Mouse (Mus musculus) forebrain, postnatal 0 days (tissue): ENCODE measurements around the gene Flvcr2. TPM values are rescaled to one million over a fixed set of nuclear protein-coding genes. Genes with fewer than 3 reads are reported as not detected.

Source experiments
- ATAC-seq: fragments of 200-750 bp; cut with Nextera tagmentation; 2 replicates; pipeline ENCODE4 v1.8.0; 2017; ENCODE audit warnings: mild to moderate bottlenecking, moderate library complexity
- DNase-seq: peaks from one replicate; pipeline ENCODE4 v3.0.0-alpha.2; 2015
- H3K27ac ChIP-seq: fragments of 300-500 bp; sonication (generic); 2 replicates; pipeline ENCODE4 v1.5.1; 2014; ENCODE audit warnings: low read depth, mild to moderate bottlenecking, antibody characterized with exemption, low read length, moderate library complexity, mixed read lengths
- H3K27me3 ChIP-seq: fragments of 300-500 bp; sonication (generic); 2 replicates; pipeline ENCODE4 v1.6.1; 2014; ENCODE audit warnings: mild to moderate bottlenecking, low read length, mixed read lengths; ENCODE audit not compliant: insufficient read depth
- H3K36me3 ChIP-seq: fragments of 300-500 bp; sonication (generic); 2 replicates; pipeline ENCODE4 v1.6.1; 2014; ENCODE audit warnings: mild to moderate bottlenecking, moderate library complexity; ENCODE audit not compliant: insufficient read depth
- H3K4me1 ChIP-seq: fragments of 300-500 bp; sonication (generic); 2 replicates; pipeline ENCODE4 v1.6.1; 2014; ENCODE audit warnings: antibody characterized with exemption; ENCODE audit not compliant: insufficient read depth
- H3K4me2 ChIP-seq: fragments of 300-500 bp; sonication (generic); 2 replicates; pipeline ENCODE4 v1.6.1; 2014; ENCODE audit warnings: low read depth, mild to moderate bottlenecking, moderate library complexity
- H3K4me3 ChIP-seq: fragments of 300-500 bp; sonication (generic); 2 replicates; pipeline ENCODE4 v1.5.1; 2014; ENCODE audit warnings: low read depth, low read length, mixed read lengths
- H3K9ac ChIP-seq: fragments of 300-500 bp; sonication (generic); 2 replicates; pipeline ENCODE4 v1.6.1; 2014; ENCODE audit warnings: mild to moderate bottlenecking
- H3K9me3 ChIP-seq: fragments of 300-500 bp; sonication (generic); 2 replicates; pipeline ENCODE4 v1.6.1; 2016; ENCODE audit warnings: low read length
- CTCF ChIP-seq: sonication (generic); IDR thresholded peaks from 2 replicates; pipeline ENCODE4 v1.5.1; 2016; ENCODE audit warnings: antibody characterized with exemption, control low read depth, low read depth
- WGBS: fragments of 180-500 bp; shearing (Covaris S2); extraction: QIAGEN DNeasy Blood & Tissue Kit; methylation state at CpG from one replicate; pipeline ENCODE4 v1.1.7; 2014; 5-methylcytosine and 5-hydroxymethylcytosine counted together
- polyA plus RNA-seq: library from polyadenylated mRNA; unstranded; fragments of >200 nt; fragmentation: Nextera tagmentation; extraction: Ambion mirVana; gene quantifications from 2 replicates; pipeline ENCODE4 v1.2.1, GENCODE M21; 2015
- total RNA-seq: library from RNA; depleted of rRNA; stranded (reverse); fragments of >200 nt; gene quantifications from 2 replicates; pipeline ENCODE4 v1.2.3, GENCODE M21; 2014

Gene Flvcr2
- total and polyA plus RNA-seq, 2 experiments from 2014 or later = 4.0 to 6.9 TPM

DNA sequence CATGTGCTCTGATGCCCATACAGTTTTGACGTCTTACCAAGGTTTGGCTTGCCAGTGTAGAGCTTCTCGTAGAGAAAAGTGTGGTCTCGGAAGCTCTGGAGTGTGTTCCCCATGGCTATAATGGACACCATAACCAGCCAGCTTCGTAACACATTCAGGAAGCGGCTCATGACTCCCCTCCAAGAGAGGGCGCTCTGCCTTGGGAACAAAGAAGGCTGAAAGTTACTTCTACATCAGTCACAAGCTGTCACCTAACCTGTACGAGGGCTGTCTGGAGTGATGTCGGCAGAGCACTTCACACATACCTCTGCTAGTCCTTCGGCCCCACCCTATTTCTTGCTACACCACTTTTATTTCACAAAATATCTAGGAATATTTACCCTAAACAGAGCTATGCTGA, 75.7 kb downstream of the Flvcr2 start:
- no peak for DNase-seq
- Histone ChIP-seq H3K9me3 (no peaks in the 10 kb centered on the region), H3K4me2 (no peak overlapping the region), H3K36me3 (peaks cover 28% of the 10 kb centered on the region), H3K9ac (no peak overlapping the region), H3K4me1 (peaks cover 3% of the 10 kb centered on the region; the same call in 1 of the 2 replicates), H3K27me3 (no peaks in the 10 kb centered on the region), H3K27ac (no peak overlapping the region), H3K4me3 (no peak overlapping the region)
- ATAC-seq = no peak
- WGBS = 76% methylated on average over 9 of the region's 9 CpGs
- TF ChIP-seq CTCF = peak; percentile 21; the same call in 1 of the 2 replicates

- Histone ChIP-seq H3K4me3 (peak within 1 kb of the TSS; percentile 66), H3K9ac (peak within 1 kb of the TSS; percentile 70), H3K27me3 (no peaks in the 10 kb centered on the region), H3K9me3 (no peaks in the 10 kb centered on the region), H3K27ac (peak within 1 kb of the TSS; percentile 96), H3K4me2 (peak within 1 kb of the TSS; percentile 71), H3K36me3 (peaks cover 19% of the 10 kb centered on the region), H3K4me1 (peaks cover 3% of the 10 kb centered on the region; the same call in 1 of the 2 replicates)
- TF ChIP-seq CTCF = 0 out of 2 replicates have a peak, but pooled peaks have one; percentile 1
- peak; percentile 98 for ATAC-seq
- peak; percentile 99 for DNase-seq
- WGBS = 2% methylated on average over 67 of the region's 67 CpGs
These were observed 78.3 kb downstream of the Flvcr2 start, which contains the start of the genes Erg28 and Ttll5 for GRCm38 (mm10) chr12:85824438-85825264. Erg28 (minus strand) TSS chr12:85824550. Ttll5 (plus strand) TSS chr12:85824659.

GRCm38 (mm10) chr12:85825361-85825760, 79.0 kb downstream of the Flvcr2 start:
- peak overlapping the region; percentile 66 for H3K4me3 ChIP-seq
- H3K27me3 ChIP-seq = no peaks in the 10 kb centered on the region
- peak overlapping the region; percentile 70 for H3K9ac ChIP-seq
- no peak for DNase-seq
- ATAC-seq = no peak
- H3K27ac ChIP-seq = peak overlapping the region; percentile 96
- H3K4me2 ChIP-seq = peak overlapping the region; percentile 71
- WGBS = 8% methylated on average over 8 of the region's 8 CpGs
- H3K9me3 ChIP-seq = no peaks in the 10 kb centered on the region
- H3K36me3 ChIP-seq = peaks cover 13% of the 10 kb centered on the region
- TF ChIP-seq CTCF = no peak
- peaks cover 3% of the 10 kb centered on the region; the same call in 1 of the 2 replicates for H3K4me1 ChIP-seq

- H3K4me3 ChIP-seq = no peak overlapping the region
- no peak overlapping the region; the same call in 1 of the 2 replicates for H3K4me2 ChIP-seq
- 69% methylated on average over 2 of the region's 2 CpGs for WGBS
These were observed 79.5 kb downstream of the Flvcr2 start for GRCm38 (mm10) chr12:85825822-85826221.

GRCm38 (mm10) chr12:85828856-85829255, 82.5 kb downstream of the Flvcr2 start:
- Histone ChIP-seq H3K27ac (no peak overlapping the region), H3K4me3 (no peak overlapping the region), H3K27me3 (no peaks in the 10 kb centered on the region), H3K9ac (no peak overlapping the region), H3K9me3 (no peaks in the 10 kb centered on the region), H3K4me1 (no peaks in the 10 kb centered on the region; the same call in 1 of the 2 replicates), H3K4me2 (no peak overlapping the region), H3K36me3 (peaks cover 4% of the 10 kb centered on the region)
- ATAC-seq (no peak), DNase-seq (no peak)
- TF ChIP-seq CTCF = no peak
- WGBS = 98% methylated on average over 3 of the region's 3 CpGs

More at GRCm38 (mm10) chr12:85825822-85826221, 79.5 kb downstream of the Flvcr2 start:
- TF ChIP-seq CTCF = no peak
- DNase-seq = no peak
- H3K27me3 ChIP-seq = no peaks in the 10 kb centered on the region
- H3K9me3 ChIP-seq = no peaks in the 10 kb centered on the region
- peaks cover 3% of the 10 kb centered on the region; the same call in 1 of the 2 replicates for H3K4me1 ChIP-seq
- no peak for ATAC-seq
- no peak overlapping the region for H3K27ac ChIP-seq
- H3K9ac ChIP-seq = no peak overlapping the region
- H3K36me3 ChIP-seq = peaks cover 13% of the 10 kb centered on the region

DNA sequence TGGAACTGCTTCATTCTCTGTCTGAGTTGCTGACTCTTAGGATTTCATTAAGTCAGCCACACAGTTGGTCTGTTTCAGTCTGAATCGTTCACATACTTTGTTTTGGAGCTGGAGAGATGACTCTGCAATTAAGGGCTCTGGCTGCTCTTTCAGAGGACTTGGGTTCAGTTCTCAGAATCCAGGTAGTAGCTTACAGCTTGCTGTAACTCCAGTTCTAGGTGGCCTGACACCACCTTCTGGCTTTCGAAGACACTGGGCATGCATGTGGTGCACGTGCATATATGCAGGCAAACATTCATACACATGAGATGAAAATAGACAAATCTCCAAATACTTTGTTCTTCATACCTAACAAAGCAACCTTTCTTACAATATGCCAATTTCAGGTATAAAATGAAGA, 83.5 kb downstream of the Flvcr2 start:
- WGBS = 88% methylated on average over 3 of the region's 3 CpGs
- no peak overlapping the region for H3K4me3 ChIP-seq
- ATAC-seq (no peak), DNase-seq (no peak)
- peaks cover 8% of the 10 kb centered on the region for H3K36me3 ChIP-seq
- no peak overlapping the region for H3K27ac ChIP-seq
- H3K9ac ChIP-seq = no peak overlapping the region
- no peak for TF ChIP-seq CTCF
- no peak overlapping the region for H3K4me2 ChIP-seq
- H3K27me3 ChIP-seq = no peaks in the 10 kb centered on the region
- H3K9me3 ChIP-seq = no peaks in the 10 kb centered on the region
- H3K4me1 ChIP-seq = no peaks in the 10 kb centered on the region

- ATAC-seq (no peak), DNase-seq (no peak)
- Histone ChIP-seq H3K4me2 (no peak overlapping the region), H3K27me3 (no peaks in the 10 kb centered on the region), H3K9ac (no peak overlapping the region), H3K36me3 (peaks cover 8% of the 10 kb centered on the region), H3K4me1 (no peaks in the 10 kb centered on the region), H3K27ac (no peak overlapping the region), H3K9me3 (no peaks in the 10 kb centered on the region), H3K4me3 (no peak overlapping the region)
- 66% methylated on average over 3 of the region's 3 CpGs for WGBS
- no peak for TF ChIP-seq CTCF
These were observed 84.4 kb downstream of the Flvcr2 start for GRCm38 (mm10) chr12:85830691-85831090.
